26 mouse cellular contexts compared by ENCODE assay signal in genomic region chr7:128381811-128382526, GRCm38 (mm10). TPM values are rescaled to one million over a fixed set of nuclear protein-coding genes. Genes with fewer than 3 reads are reported as not detected.
DNase-seq lines count a peak whose midpoint lies in the region; ATAC-seq and TF ChIP-seq lines count a peak whose summit lies in the region.
"Had no signal": no experiment of that assay in that cellular context is flagged by ENCODE, and none has a peak within 500 bp of the region (broad histone marks: within the 10 kb centered on the region; RNA-seq: fewer than 3 reads in every experiment).

No protein-coding gene starts in this region.

- ATAC-seq in activated CD4-positive, CD25-positive, alpha-beta regulatory T cell, adult 4 months = peak; percentile 25
- peak; percentile 33; the same call in 1 of the 2 replicates for ATAC-seq in megakaryocyte-erythroid progenitor cell, adult 5-6 weeks (replicated peaks; ENCODE audit: low FRiP score, low TSS enrichment, poor library complexity, severe bottlenecking)
- no peak for ATAC-seq in granulocyte monocyte progenitor cell, adult 5-6 weeks (replicated peaks; ENCODE audit: poor library complexity, severe bottlenecking)
- ATAC-seq in neural tube, embryonic 15.5 days (ENCODE audit: low FRiP score) = no peak
- ATAC-seq: forebrain, embryonic 15.5 days; intestine, embryonic 16.5 days; midbrain, embryonic 13.5 days had no signal

- H3K27ac ChIP-seq in spleen, adult 2 months (ENCODE audit: insufficient read depth, low read length) = peak overlapping the region; percentile 60
- H3K27ac ChIP-seq in neural tube, embryonic 15.5 days (replicated peaks) = no peak overlapping the region
- H3K27ac ChIP-seq: embryonic facial prominence, embryonic 15.5 days; forebrain, embryonic 15.5 days; hindbrain, embryonic 15.5 days; layer of hippocampus, adult 2 months; limb, embryonic 13.5 days; liver, embryonic 13.5 days; lung, embryonic 15.5 days; midbrain, embryonic 13.5 days; neural tube, embryonic 12.5 days; stomach, postnatal 0 days had no signal

- TF ChIP-seq POLR2A in spleen, adult 2 months (IDR thresholded peaks at IDR 0.05; ENCODE audit: low read depth, low read length) = no peak

- 39% methylated on average over 14 of the region's 14 CpGs for WGBS in spleen, adult 2 months
- WGBS in neural tube, embryonic 15.5 days = 93% methylated on average over 14 of the region's 14 CpGs

- no peak overlapping the region for H3K9ac ChIP-seq in neural tube, embryonic 15.5 days (replicated peaks)
- H3K9ac ChIP-seq: embryonic facial prominence, embryonic 15.5 days; forebrain, embryonic 15.5 days; hindbrain, embryonic 15.5 days; limb, embryonic 13.5 days; liver, embryonic 13.5 days; lung, embryonic 15.5 days; midbrain, embryonic 13.5 days; neural tube, embryonic 12.5 days had no signal

- no peak for TF ChIP-seq CTCF in spleen, adult 2 months (IDR thresholded peaks at IDR 0.05; ENCODE audit: extremely low read depth, insufficient read depth, insufficient read length, insufficient replicate concordance)

- H3K36me3 ChIP-seq in spleen, adult 2 months (ENCODE audit: control insufficient read depth, insufficient read depth, low read length) = no peaks in the 10 kb centered on the region
- no peaks in the 10 kb centered on the region for H3K36me3 ChIP-seq in neural tube, embryonic 15.5 days
- H3K36me3 ChIP-seq: embryonic facial prominence, embryonic 15.5 days; forebrain, embryonic 15.5 days; hindbrain, embryonic 15.5 days; limb, embryonic 13.5 days; lung, embryonic 15.5 days; midbrain, embryonic 13.5 days; neural tube, embryonic 12.5 days had no signal

- H3K4me1 ChIP-seq in spleen, adult 2 months (ENCODE audit: control insufficient read depth, insufficient read depth, insufficient read length) = peaks cover 56% of the 10 kb centered on the region
- H3K4me1 ChIP-seq in neural tube, embryonic 15.5 days = no peaks in the 10 kb centered on the region
- H3K4me1 ChIP-seq: embryonic facial prominence, embryonic 15.5 days; forebrain, embryonic 15.5 days; hindbrain, embryonic 15.5 days; neural tube, embryonic 12.5 days had no signal

- DNase-seq in spleen, adult 2 months (ENCODE audit: low read depth in 1 of 2, low spot score in 2 of 2) = no peak
- DNase-seq in spleen, postnatal 14 days (ENCODE audit: low spot score in 2 of 2) = no peak
- peak; percentile 59 to 66 for DNase-seq in thymus, postnatal 36 days
- no peak for DNase-seq in cerebellum, adult 18-20 months
- DNase-seq: adrenal gland, postnatal 36 days; cerebellum, adult 2 months; cerebellum, postnatal 36 days; kidney, postnatal 25 days; liver, embryonic 13.5 days; retina, postnatal 1 day; right cerebral cortex, postnatal 4 days had no signal

- H3K4me2 ChIP-seq in neural tube, embryonic 15.5 days = no peak overlapping the region
- H3K4me2 ChIP-seq: embryonic facial prominence, embryonic 15.5 days; forebrain, embryonic 15.5 days; heart, embryonic 11.5 days; hindbrain, embryonic 15.5 days; limb, embryonic 13.5 days; liver, embryonic 13.5 days; lung, embryonic 15.5 days; midbrain, embryonic 13.5 days; neural tube, embryonic 12.5 days had no signal

- H3K4me3 ChIP-seq in spleen, adult 2 months (ENCODE audit: extremely low read depth, insufficient read depth, insufficient read length) = no peak overlapping the region
- no peak overlapping the region for H3K4me3 ChIP-seq in neural tube, embryonic 15.5 days (replicated peaks)
- H3K4me3 ChIP-seq: embryonic facial prominence, embryonic 15.5 days; forebrain, embryonic 15.5 days; hindbrain, embryonic 15.5 days; layer of hippocampus, adult 2 months; limb, embryonic 13.5 days; liver, embryonic 13.5 days; lung, embryonic 15.5 days; midbrain, embryonic 13.5 days; neural tube, embryonic 12.5 days had no signal

- no peaks in the 10 kb centered on the region for H3K27me3 ChIP-seq in spleen, adult 2 months (ENCODE audit: control insufficient read depth, insufficient read depth, low read length)
- no peaks in the 10 kb centered on the region for H3K27me3 ChIP-seq in neural tube, embryonic 15.5 days (replicated peaks)
- H3K27me3 ChIP-seq: embryonic facial prominence, embryonic 15.5 days; forebrain, embryonic 15.5 days; hindbrain, embryonic 15.5 days; limb, embryonic 13.5 days; liver, embryonic 13.5 days; lung, embryonic 15.5 days; midbrain, embryonic 13.5 days; neural tube, embryonic 12.5 days had no signal

- no peaks in the 10 kb centered on the region for H3K9me3 ChIP-seq in neural tube, embryonic 15.5 days (replicated peaks)
- H3K9me3 ChIP-seq: embryonic facial prominence, embryonic 15.5 days; forebrain, embryonic 15.5 days; hindbrain, embryonic 15.5 days; limb, embryonic 13.5 days; liver, embryonic 13.5 days; lung, embryonic 15.5 days; midbrain, embryonic 13.5 days; neural tube, embryonic 12.5 days had no signal

RNA-seq across cellular contexts. Expression of gene Rgs10, which starts 36.6 kb away (rescaled TPM):
- 20.8 and 21.6 TPM in 2 replicates for polyA plus RNA-seq in spleen, adult 2 months (2012; rRNA removed)
- polyA plus RNA-seq in activated CD4-positive, CD25-positive, alpha-beta regulatory T cell, adult 4 months (2017; shearing (Covaris generic)) = 100 to 1,000 TPM; 294 to 357 TPM
- 152 and 177 TPM in 2 replicates for total RNA-seq in megakaryocyte-erythroid progenitor cell, adult 5-6 weeks (2014; fragmentation: Nextera tagmentation)
- 119 and 210 TPM in 2 replicates for total RNA-seq in megakaryocyte-erythroid progenitor cell, adult 5-6 weeks (2017)
- total RNA-seq in granulocyte monocyte progenitor cell, adult 5-6 weeks (2014; fragmentation: Nextera tagmentation) = 89.9 and 96.4 TPM in 2 replicates
- total RNA-seq in granulocyte monocyte progenitor cell, adult 5-6 weeks (2017) = 36.1 and 66.2 TPM in 2 replicates
- polyA plus RNA-seq in neural tube, embryonic 15.5 days (2015; fragmentation: Nextera tagmentation; extraction: Ambion mirVana) = 52.9 and 60.1 TPM in 2 replicates

Comparison
In these comparisons a context has a peak if more than half of its experiments do, and no peak if none do; other contexts are left out.
1. DNase-seq: peak in thymus, postnatal 36 days (2 of 2); none in spleen, adult 2 months (0 of 2), spleen, postnatal 14 days (0 of 2) and cerebellum, adult 18-20 months (0 of 2).
2. ATAC-seq: peak in activated CD4-positive, CD25-positive, alpha-beta regulatory T cell, adult 4 months (single experiment) and megakaryocyte-erythroid progenitor cell, adult 5-6 weeks (single experiment); none in granulocyte monocyte progenitor cell, adult 5-6 weeks (single experiment) and neural tube, embryonic 15.5 days (single experiment).